Mouse (Mus musculus) heart, postnatal 0 days (tissue): ENCODE data around the gene Olfr131.
"Not testable (repeated sequence)": the region's sequence is repeated elsewhere in the genome, so short reads cannot be mapped to it uniquely, and the experiment has no call there.

Experiments
- CTCF ChIP-seq: IDR thresholded peaks from 2 replicates; pipeline ENCODE4 v1.5.1; 2016; ENCODE audit warnings: antibody characterized with exemption, control low read depth, low read depth
- EP300 ChIP-seq: IDR thresholded peaks from 2 replicates; pipeline ENCODE4 v1.6.1; 2016; ENCODE audit warnings: antibody characterized with exemption, low read depth

- TF ChIP-seq EP300, CTCF: not testable (repeated sequence)
These were observed 35.7 kb upstream of the Olfr131 start for GRCm38 (mm10) chr17:38124199-38124598.
